Mouse (Mus musculus) lung, postnatal 0 days (tissue): ENCODE results near the gene Gast.

Experiments used
- CTCF ChIP-seq: IDR thresholded peaks from 2 replicates; pipeline ENCODE4 v1.5.1; 2016; ENCODE audit warnings: antibody characterized with exemption, mild to moderate bottlenecking
- EP300 ChIP-seq: IDR thresholded peaks from 2 replicates; pipeline ENCODE4 v1.6.1; 2016; ENCODE audit warnings: antibody characterized with exemption, mild to moderate bottlenecking, control low read depth

GRCm38 (mm10) chr11:100327316-100327715 lies 6.9 kb upstream of the Gast start:
- TF ChIP-seq CTCF (no peak), EP300 (no peak)
